Mouse (Mus musculus): Measurements from ENCODE around the gene Cxcr5. TPM values are rescaled to one million over a fixed set of nuclear protein-coding genes. Genes with fewer than 3 reads are reported as not detected.

The Cxcr5 gene
- total RNA-seq (2015) (not detected in 2 replicates), total RNA-seq (2017) (not detected in 2 replicates)

DNA sequence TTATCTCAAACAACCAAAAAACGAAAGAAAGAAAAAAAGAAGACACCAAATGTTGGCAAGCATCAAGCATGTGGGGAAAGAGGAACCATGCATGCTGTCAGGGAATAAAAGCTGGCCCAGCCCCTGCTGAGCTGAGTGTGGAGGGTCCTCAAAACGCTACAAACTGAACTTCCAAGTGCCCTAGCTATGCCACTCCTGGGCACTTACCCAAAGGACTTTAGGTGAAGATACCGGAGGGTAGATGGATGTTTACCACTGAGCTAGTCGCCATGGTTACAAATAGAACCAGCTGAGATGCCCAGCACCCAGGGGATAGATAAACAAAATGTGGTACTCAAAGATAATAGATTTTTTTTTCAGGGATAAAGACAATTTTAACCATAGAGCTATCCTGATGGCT lies at the start of gene Cxcr5:
Gene Cxcr5 (minus strand): TSS at position 281 of the 400 bp plus-strand sequence.
- ATAC-seq (replicated peaks; ENCODE audit: poor library complexity) = peak; percentile 70

DNA sequence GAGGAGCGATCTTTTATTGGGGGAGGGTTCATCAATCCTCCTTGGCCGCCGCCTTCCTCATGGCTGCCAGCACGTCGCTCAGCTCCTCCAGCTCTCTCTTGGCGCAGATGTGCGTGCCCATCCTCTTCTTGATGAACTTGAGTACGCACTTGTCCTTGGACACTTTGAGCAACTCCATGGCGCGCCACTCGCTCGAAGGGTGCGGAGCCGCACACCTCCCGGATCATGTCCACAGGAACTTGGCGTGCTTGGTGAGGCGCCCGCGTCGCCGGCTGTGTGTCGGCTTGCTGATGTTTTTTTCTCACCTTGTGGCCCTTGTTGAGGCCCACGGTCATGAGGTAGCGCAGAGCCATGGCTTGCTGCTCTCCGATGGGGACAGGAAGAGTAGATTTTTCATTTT lies 48.7 kb upstream of the Cxcr5 start:
- ATAC-seq (replicated peaks; ENCODE audit: poor library complexity) = no peak

DNA sequence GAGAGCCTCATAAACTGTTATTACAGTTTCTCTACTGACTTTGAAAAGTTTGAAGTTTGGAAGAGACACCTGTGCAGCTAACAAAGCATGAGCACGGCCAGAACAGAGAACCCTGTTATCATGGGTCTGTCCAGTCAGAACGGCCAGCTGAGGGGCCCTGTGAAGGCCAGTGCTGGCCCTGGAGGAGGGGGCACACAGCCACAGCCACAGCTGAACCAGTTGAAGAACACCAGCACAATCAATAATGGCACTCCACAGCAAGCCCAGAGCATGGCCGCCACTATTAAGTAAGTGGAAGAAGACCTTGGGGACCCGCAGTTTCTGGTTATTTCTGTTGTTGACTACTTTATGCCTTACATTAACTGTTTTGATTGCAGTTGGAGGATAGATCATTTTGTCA lies 45.6 kb upstream of the Cxcr5 start:
- no peak for ATAC-seq (replicated peaks; ENCODE audit: poor library complexity)

DNA sequence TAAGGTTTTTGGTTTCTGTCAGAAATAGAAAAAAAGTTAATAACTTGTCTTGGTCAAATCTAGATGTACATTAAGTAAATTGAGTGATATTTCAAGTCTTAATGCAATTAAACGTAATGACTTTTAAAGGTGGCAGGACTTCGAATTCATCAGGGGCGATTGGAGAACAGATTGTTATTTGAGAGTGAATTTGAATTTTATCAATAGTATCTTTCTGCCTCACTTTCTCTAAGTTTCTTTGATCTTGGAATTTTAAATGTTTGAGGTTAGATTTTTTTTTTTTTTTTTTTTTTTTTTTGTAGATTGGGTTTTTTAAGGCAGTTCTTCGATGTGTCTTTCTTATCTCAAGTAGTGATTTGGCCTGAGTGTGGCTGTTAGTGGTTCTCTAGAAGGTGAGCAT lies 45.0 kb upstream of the Cxcr5 start:
- no peak for ATAC-seq (replicated peaks; ENCODE audit: poor library complexity)

DNA sequence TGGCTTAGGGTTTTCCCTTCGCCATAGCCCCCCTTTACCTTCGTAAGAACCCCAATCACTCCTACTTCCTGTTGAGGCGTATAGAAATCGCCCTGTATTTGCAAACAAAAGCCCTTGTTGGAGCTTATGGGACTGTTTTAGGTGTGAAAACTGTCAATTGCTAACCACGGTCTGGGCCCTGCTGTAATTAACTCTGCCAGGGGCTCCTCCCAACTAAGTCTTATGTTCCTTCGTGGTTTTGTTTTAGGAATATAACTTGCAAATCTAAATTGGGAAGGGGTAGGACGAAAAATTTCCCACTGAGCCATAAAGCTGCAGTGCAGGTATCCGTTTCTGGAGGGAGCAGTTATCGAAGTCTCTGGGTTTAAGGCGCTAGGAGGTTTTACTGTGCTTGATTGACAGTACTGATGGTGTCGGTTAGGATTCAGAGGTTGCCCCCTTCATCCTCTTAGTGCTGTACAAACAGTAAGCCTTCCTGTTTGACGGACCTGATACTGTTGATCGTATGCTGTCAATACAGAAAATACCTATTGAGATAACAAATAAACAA lies 44.0 kb upstream of the Cxcr5 start:
- ATAC-seq (replicated peaks; ENCODE audit: poor library complexity) = peak; percentile 33; the same call in 1 of the 2 replicates

DNA sequence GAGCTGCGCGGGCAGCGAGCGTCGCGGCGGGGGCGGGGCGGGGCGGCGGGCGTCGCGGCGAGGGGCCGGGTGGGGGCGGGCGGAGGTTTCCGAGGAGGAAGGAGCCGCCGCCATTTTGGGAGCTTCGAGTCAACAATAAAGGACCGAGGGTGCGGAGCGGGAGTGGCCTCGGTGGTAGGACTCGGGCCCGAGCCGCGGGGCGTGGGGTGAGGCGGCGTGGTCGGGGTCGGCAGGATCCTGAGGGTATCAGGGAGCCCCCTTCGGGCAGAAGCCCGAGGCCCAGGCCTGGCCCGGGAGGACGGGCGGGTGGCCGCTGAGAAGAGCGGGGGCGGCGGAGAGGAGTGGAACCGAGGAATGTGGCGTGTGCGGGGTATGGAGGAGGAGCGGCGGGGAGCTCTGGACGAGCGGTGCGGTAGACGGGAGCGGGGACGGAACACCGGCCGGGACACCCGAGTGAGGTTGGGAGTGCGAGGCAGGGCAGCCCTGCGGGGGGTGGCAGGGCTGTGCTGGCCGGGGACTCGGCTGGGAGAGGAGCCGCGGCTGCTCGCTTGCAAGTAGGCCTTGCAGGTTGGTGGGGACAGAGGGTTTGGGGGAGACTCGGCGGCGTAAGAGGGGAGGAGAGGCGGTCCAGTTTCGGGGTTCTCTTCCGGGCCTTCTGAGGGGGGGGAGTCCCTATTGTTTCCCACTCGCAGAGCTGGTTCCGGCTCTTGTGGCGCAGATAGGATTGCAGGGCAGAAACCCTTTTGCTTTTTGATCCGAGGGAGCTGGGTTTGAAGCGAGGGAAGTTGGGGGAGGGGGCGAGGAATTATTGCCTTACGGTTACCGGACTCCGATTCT lies 43.3 kb upstream of the Cxcr5 start, which contains the start of gene Ddx6:
Gene Ddx6 (plus strand): TSS at position 114 of the 837 bp plus-strand sequence.
- ATAC-seq (replicated peaks; ENCODE audit: poor library complexity) = peak; percentile 15

DNA sequence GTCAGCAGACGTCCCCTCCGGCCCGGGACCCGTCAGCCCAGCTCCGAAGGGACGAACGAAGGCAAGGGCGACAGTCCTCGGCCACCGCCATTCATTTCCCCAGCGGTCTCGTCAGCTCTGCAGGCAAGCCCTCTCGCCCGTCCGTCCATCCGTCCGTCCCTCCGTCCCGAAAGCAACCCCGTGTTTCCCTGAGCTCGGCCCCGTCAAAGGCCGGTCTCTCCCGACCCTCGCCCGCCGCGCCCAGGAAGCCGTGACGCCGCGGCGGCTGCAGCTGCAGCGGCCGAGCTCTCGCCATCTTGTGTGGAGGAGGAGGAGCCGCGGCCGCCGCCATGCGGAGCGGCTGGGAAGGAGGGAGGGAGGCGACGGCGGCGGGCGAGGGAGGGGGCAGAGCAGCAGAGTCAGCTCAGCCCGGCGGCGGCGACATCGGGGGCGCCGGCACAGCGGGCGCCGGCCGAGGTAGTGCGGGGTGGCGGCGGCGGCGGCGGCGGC lies 42.7 kb upstream of the Cxcr5 start:
- ATAC-seq (replicated peaks; ENCODE audit: poor library complexity) = peak; percentile 63

DNA sequence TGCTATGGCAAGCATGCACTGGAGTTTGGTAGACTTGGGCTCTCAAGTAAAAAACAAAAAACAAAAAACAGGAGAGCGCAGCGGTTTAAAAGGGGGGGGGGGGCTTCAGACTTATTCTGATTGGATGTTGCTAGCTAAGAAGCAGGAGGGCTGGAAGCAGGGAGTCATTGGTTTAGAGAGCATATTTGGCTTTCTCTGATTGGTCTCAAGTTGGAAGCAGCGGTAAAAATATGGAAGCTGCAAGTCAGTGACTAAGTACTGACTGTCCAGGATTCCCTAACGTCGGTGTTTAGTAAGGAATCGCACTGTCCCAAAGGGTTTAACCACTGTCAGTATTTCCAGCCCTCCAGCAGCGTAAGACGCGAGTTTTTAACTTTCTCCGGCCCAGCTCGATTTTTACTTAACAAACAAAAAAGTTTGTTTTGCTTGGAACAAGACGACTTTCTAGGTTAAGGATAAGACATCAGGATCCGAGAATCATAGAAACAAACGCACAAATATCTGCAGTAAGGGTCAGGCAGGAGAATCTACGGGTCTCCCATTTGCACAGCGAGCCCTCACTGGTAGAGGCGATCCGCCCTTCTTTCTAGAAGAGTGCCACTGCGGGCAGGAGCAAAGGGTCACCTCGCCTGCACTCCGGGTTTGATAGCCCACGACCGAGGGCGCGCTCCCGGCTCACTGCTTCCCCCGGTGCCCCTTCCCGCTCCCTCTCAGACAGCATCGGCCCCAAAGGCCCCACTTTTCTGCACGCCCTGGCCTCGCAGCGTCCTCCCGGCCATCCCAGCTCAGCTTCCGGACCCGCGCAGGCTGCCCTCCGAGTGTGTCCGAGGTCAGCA lies 42.0 kb upstream of the Cxcr5 start:
- peak; percentile 75 for ATAC-seq (replicated peaks; ENCODE audit: poor library complexity)

DNA sequence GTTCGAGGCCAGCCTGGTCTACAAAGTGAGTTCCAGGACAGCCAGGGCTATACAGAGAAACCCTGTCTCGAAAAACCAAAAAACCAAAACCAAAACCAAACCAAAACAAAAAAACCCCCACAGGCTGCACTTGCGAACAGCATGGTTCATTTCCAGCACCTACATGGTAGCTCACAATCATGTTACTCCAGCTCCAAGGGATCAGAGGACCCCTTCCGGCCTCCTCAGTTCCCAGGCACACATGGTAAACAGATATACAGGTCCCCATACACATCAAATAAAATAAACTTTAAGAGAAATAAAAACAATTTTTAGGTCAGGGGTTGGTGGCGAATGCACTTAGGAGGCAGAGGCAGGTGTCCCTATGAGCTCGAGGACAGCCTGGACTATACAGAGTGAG lies 41.1 kb upstream of the Cxcr5 start:
- ATAC-seq (replicated peaks; ENCODE audit: poor library complexity) = no peak

DNA sequence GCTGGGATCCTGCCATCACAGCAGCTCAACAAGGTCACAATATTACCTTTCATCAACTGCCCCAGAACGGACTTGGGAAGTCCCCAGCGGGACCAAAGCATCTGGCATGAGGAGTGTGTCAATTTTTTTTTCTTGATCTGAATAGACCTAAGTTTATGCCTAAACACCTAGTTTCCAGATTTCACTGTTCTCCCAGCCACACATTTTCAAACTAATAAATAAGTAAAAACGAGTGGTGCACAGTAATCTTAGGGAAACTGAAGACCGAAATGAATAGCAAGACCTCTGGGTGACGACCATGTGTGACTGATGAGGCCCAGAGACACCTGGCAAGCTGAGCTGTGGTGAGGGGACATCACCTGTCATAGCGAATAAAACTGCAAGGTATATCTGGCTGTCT lies 39.1 kb upstream of the Cxcr5 start:
- no peak for ATAC-seq (replicated peaks; ENCODE audit: poor library complexity)

DNA sequence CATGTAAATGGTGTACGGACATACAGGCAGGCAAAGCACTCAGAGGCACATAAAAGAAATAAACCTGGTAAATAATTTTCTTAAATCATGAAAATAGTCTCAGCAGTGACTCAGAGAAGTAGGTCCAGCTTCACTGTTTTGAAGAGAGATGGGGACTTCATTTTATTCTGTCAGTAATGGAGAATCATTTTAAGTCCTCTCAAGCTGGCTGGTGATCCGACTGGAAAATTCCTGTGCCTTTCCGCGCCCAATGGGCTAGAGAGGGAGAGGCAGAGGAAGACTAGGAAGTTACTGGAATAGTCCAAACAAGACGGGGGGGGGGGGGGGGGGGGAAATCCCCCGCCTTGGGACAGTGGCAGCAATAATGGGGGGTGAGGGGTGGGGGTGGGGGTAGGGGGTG lies 37.9 kb upstream of the Cxcr5 start:
- no peak for ATAC-seq (replicated peaks; ENCODE audit: poor library complexity)

DNA sequence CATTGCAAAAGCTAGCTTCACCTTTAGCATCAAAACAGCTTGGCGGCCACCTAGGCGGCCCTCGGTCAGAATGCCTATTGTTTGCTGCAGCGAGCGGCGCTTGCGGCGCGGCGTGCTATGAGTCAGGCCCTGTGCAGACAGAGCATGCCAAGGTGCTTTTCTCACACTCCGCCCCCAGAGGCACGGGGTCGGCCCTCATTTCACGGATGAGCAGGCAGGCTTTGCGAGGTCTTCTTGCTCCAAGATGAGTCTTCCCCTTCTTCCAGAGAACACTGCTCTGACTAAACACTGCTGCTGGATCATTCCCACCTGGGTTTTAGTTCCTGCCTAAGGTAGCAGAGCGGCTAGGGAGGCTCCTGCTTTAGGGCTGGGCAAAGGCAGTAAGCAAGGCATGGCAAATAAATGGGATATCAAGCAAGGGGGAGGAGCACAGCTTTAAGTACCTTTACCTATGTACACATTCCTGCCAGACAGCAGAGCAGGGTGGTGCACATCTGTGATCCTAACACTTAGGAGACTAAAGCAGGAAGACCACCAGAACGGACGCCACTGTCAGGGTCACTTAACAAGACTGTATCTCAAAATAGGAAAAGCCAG lies 37.3 kb upstream of the Cxcr5 start:
- no peak for ATAC-seq (replicated peaks; ENCODE audit: poor library complexity)

DNA sequence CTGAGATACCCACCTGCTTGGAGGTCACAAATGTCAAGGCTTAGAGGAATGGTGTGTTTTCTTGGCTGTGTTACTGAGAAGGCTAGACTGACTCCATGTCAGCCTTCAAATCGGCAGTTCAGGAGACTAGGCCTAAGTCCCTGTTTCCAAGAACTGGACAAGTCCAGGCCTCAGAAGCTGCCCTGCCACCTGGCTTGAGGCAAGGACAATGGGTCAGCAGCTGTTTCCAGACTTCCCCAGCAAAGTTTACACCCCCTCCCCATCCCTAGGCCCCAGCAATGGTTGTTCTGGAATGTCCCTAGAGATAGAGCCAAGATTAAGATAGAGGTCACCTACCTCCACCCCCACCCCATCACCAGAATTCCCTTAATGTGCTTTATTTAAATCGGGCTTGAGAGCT lies 36.1 kb upstream of the Cxcr5 start:
- ATAC-seq (replicated peaks; ENCODE audit: poor library complexity) = no peak

DNA sequence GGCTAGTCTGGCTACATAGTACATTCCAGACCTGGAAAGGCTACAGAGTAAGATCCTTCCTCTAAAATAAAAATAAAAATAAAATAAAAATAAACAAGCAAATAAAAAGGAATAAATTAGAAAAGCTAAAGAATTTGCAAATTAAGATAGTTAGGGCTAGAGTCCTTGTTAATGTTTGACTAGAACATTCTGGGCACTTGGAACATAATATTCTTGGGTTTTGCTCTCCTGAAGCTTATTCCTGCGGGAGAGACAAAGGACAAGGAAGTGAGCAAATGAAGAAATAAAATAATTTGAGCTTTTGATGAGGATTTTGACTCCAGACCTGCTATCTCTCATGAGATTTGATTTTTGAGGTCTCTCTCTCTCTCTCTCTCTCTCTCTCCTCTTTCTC lies 33.9 kb upstream of the Cxcr5 start:
- no peak for ATAC-seq (replicated peaks; ENCODE audit: poor library complexity)

DNA sequence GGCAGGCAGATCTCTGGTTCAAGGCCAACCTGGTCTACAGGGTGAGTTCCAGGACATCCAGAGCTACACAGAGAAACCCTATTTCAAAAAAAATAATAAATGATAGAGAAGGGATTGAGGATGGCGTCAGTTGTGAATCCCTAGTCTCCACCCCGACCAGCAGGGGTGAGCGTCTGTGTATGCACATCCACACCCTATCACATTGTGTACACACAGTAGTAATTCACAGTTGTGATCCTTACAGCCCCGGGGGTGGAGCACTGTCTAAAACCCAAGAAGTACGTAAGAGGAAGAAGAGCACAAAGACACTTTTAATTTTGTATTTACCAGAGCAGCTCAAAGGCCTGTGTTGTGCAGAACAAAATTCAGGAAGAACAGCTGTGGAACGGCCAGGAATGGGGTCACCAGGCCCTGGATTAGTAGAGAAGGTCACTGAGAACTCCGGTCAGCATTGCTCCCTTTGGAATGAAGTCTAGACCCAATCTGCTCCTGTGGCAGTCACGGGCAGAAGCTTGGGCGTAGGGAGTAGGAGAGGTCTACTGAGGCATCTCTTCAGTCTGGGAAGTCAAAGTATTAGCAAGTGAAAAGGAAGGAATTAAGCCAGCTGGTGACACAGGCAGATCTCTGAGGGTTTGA lies 33.3 kb upstream of the Cxcr5 start:
- ATAC-seq (replicated peaks; ENCODE audit: poor library complexity) = no peak

DNA sequence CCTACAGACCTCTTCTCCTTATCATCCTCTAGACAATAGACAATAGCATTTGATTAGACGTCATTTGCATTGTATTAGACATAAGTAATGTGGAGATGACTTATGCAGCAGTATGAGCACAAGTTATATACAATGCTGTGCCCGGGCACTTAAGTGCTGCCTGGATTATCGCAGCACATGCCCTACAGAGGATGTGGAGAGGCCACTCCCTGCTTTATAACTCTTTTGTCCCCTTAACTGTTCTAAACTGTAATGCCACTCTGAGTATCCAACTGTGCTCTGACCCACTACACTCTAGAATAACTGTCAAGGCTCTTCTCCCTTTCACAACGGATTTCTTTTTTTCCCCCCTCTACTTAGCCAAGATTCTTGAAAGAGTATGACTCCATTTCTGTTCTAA lies 32.2 kb upstream of the Cxcr5 start:
- ATAC-seq (replicated peaks; ENCODE audit: poor library complexity) = no peak

DNA sequence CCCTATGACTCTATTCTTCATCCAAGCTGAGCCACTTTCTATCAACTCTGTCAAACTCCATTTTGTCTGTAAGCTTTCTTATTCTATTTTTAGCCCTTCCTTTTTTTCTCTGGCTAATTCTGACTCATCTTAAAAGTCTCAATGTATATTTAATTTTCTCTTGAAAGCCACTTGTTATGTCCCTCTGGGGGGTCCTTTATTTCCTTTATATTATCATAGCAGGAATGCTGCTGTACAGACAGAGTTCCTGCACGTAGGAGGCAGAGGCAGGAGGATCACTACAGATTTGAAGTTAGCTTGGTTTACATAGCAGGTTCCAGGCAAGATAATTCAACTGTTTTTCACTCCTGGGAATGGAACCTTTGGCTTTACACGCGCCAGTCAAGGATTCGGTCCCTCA lies 31.5 kb upstream of the Cxcr5 start:
- no peak for ATAC-seq (replicated peaks; ENCODE audit: poor library complexity)

DNA sequence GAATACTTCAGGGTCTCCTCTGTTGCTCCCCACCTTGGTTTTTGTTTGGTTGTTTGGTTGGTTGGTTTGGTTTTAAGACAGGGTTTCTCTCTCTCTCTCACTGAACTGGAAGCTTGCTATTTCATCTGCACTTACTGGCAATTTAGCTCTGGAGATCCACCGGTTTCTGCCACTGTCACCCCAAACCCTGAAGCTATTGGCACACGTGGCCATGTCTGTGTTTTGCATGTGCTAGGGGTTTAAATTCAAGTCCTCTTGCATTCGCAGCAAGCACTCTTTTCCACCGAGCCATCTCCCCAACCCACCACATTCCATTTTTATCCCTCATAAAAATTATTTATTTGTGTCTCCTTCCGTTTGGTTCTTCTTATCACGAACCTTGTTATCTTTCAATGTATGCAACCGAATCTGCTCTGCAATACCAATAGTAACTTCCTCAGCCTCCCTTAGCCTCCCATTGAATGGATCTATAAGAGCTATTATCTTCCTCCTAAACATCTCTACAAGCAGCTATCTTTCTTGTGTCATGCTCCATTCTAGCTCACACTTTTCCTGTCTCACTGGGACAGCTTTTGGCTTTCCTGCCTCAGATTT lies 30.0 kb upstream of the Cxcr5 start:
- ATAC-seq (replicated peaks; ENCODE audit: poor library complexity) = no peak

DNA sequence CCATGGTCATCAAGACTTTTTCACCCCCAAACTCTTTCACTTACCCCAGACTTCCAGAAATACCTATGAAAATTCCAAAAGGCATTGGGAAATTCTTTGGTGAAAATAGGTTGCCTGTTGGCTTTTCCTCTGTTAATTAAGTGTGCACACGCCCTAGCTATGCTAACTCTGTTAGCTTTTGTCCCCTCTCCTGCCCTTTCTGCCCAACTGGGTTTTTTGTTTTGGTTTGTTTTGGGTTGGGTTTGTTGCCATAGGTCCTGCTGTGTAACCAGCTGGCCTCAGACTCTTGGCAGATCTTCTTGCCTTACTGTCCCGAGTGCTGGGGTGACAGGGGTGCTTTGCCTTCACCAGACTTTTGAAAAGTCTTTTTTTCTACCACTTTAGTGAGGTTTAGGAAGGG lies 29.3 kb upstream of the Cxcr5 start:
- ATAC-seq (replicated peaks; ENCODE audit: poor library complexity) = no peak

DNA sequence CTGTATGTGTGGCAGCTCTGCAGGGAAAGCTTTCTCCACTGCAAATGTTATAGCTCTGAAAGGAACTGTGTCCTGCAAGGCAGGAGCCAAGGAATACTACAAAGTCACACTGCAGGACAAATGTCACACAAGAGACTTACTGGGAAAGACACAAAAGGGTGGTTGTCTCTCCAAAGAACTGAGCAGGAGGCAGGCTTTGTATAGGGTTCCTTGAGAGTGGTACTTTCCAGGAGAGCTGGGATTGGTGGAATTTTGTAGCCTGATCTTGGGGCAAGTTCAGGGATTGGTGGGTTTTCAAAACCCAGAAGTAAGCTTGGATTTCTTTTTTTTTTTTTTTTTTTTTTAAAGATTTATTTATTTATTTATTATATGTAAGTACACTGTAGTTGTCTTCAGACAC lies 27.4 kb upstream of the Cxcr5 start:
- ATAC-seq (replicated peaks; ENCODE audit: poor library complexity) = no peak
